Mouse (Mus musculus) frontal cortex, adult (tissue): ENCODE data around the gene Nek9.
A peak's percentile ranks its signal among the peaks of the same experiment; 100 is the strongest.
"Not testable (repeated sequence)": the region's sequence is repeated elsewhere in the genome, so short reads cannot be mapped to it uniquely, and the experiment has no call there.

Experiments
- ATAC-seq: cut with Nextera tagmentation; 2 replicates; pipeline ENCODE4 v1.9.2; 2017; ENCODE audit warnings: mild to moderate bottlenecking, moderate library complexity, mixed read lengths; ENCODE audit not compliant: low TSS enrichment

Gene Nek9

GRCm38 (mm10) chr12:85289157-85290000, 49.8 kb downstream of the Nek9 start:
- ATAC-seq, result no peak

GRCm38 (mm10) chr12:85288486-85289156, 50.5 kb downstream of the Nek9 start, which contains the start of gene Zc2hc1c:
Zc2hc1c (plus strand) TSS chr12:85288591.
- ATAC-seq, result peak; percentile 92

- ATAC-seq, result peak; percentile 41; the same call in 1 of the 2 replicates
Observed at GRCm38 (mm10) chr12:85287809-85288485, 51.2 kb downstream of the Nek9 start, which contains the start of gene Acyp1. Acyp1 (minus strand) TSS chr12:85288438.

GRCm38 (mm10) chr12:85286941-85287340, 52.2 kb downstream of the Nek9 start:
- ATAC-seq, result no peak

GRCm38 (mm10) chr12:85284996-85285395, 54.2 kb downstream of the Nek9 start:
- ATAC-seq, result no peak

- ATAC-seq, result no peak
Observed at GRCm38 (mm10) chr12:85284331-85284730, 54.8 kb downstream of the Nek9 start.

- not testable (repeated sequence) for ATAC-seq
Observed at GRCm38 (mm10) chr12:85281756-85282155, 57.4 kb downstream of the Nek9 start.

GRCm38 (mm10) chr12:85280845-85281651, 58.1 kb downstream of the Nek9 start:
- no peak for ATAC-seq

GRCm38 (mm10) chr12:85280105-85280844, 58.9 kb downstream of the Nek9 start:
- ATAC-seq, result peak; percentile 99

GRCm38 (mm10) chr12:85279396-85280080, 59.6 kb downstream of the Nek9 start:
- peak; percentile 38 for ATAC-seq

GRCm38 (mm10) chr12:85278919-85279318, 60.2 kb downstream of the Nek9 start:
- ATAC-seq, result no peak

- no peak for ATAC-seq
Observed at GRCm38 (mm10) chr12:85276273-85276672, 62.9 kb downstream of the Nek9 start.

- no peak for ATAC-seq
Observed at GRCm38 (mm10) chr12:85273508-85273907, 65.7 kb downstream of the Nek9 start.

- no peak for ATAC-seq
Observed at GRCm38 (mm10) chr12:85271843-85272206, 67.3 kb downstream of the Nek9 start.

- ATAC-seq, result no peak
Observed at GRCm38 (mm10) chr12:85271132-85271842, 67.9 kb downstream of the Nek9 start.

- peak; percentile 95 for ATAC-seq
Observed at GRCm38 (mm10) chr12:85270319-85270718, 68.8 kb downstream of the Nek9 start, which contains the start of gene Mlh3. Mlh3 (minus strand) TSS chr12:85270599.

GRCm38 (mm10) chr12:85269821-85270220, 69.3 kb downstream of the Nek9 start:
- ATAC-seq, result no peak

- ATAC-seq, result no peak
Observed at GRCm38 (mm10) chr12:85266248-85266647, 72.9 kb downstream of the Nek9 start.

GRCm38 (mm10) chr12:85264940-85265339, 74.2 kb downstream of the Nek9 start:
- ATAC-seq, result no peak
